Mouse (Mus musculus) kidney, adult 2 months (tissue): Measurements from ENCODE around the gene Dnah12. TPM values are rescaled to one million over a fixed set of nuclear protein-coding genes. Genes with fewer than 3 reads are reported as not detected.

Experiments
- DNase-seq: peaks from one replicate; pipeline ENCODE4 v3.0.0; 2021
- H3K27ac ChIP-seq: fragments of 200-500 bp; 2 replicates; pipeline ENCODE4 v1.5.1; 2012; ENCODE audit warnings: low read depth, low read length, control low read depth, inconsistent platforms; ENCODE audit not compliant: insufficient read depth
- H3K27me3 ChIP-seq: fragments of 200-500 bp; replicated peaks from 2 replicates; pipeline ENCODE4 v1.6.1; 2012; ENCODE audit warnings: mild to moderate bottlenecking, moderate library complexity, low read length, inconsistent platforms; ENCODE audit not compliant: control insufficient read depth, insufficient read depth
- H3K36me3 ChIP-seq: fragments of 200-500 bp; 2 replicates; pipeline ENCODE4 v1.6.1; 2012; ENCODE audit warnings: mild to moderate bottlenecking, moderate library complexity, low read length, inconsistent platforms; ENCODE audit not compliant: control insufficient read depth, insufficient read depth
- H3K4me1 ChIP-seq: fragments of 200-500 bp; 2 replicates; pipeline ENCODE4 v1.6.1; 2011; ENCODE audit warnings: low read length; ENCODE audit not compliant: control insufficient read depth, insufficient read depth
- H3K4me3 ChIP-seq: fragments of 200-500 bp; 2 replicates; pipeline ENCODE4 v1.5.1; 2011; ENCODE audit warnings: mild to moderate bottlenecking, low read depth, low read length, control low read depth; ENCODE audit not compliant: insufficient read depth
- CTCF ChIP-seq: fragments of 200-500 bp; conservative IDR thresholded peaks from 2 replicates; pipeline ENCODE4 v1.5.1; 2011; ENCODE audit warnings: low read depth, mild to moderate bottlenecking, control low read depth, low read length, moderate library complexity, mixed read lengths; ENCODE audit not compliant: insufficient read depth, insufficient read length
- POLR2A ChIP-seq: fragments of 200-500 bp; IDR thresholded peaks from one replicate; pipeline ENCODE4 v1.6.1; 2011; ENCODE audit warnings: low read depth, low read length, control low read depth
- WGBS: fragments of 180-500 bp; shearing (Covaris S2); methylation state at CpG from one replicate; pipeline ENCODE4 v1.1.7; 2018; 5-methylcytosine and 5-hydroxymethylcytosine counted together
- polyA plus RNA-seq: library from polyadenylated mRNA; depleted of rRNA; stranded (reverse); fragments of >200 nt; gene quantifications from 2 replicates; pipeline ENCODE4 v1.2.3, GENCODE M21; 2012; rRNA removed

The Dnah12 gene
- polyA plus RNA-seq, 1 experiment: 0.19 TPM

DNA sequence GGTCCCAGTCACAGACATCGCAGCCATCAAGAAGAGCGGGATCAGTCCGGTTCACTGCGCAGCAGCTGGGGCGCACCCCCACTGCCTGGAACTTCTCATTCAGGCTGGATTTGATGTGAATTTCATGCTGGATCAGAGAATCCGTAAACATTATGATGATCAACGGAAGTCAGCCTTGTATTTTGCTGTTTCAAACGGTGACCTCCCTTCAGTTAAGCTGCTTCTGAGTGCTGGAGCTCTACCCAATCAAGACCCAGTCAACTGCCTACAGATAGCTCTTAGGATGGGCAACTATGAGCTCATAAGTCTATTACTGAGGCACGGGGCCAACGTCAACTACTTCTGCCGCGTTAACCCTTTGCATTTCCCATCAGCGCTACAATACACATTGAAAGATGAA lies 218.8 kb downstream of the Dnah12 start:
- Histone ChIP-seq H3K4me3 (no peak overlapping the region), H3K4me1 (no peaks in the 10 kb centered on the region), H3K27me3 (no peaks in the 10 kb centered on the region), H3K36me3 (no peaks in the 10 kb centered on the region), H3K27ac (no peak overlapping the region)
- WGBS: 91% methylated on average over 13 of the region's 13 CpGs
- no peak for DNase-seq
- TF ChIP-seq POLR2A (no peak), CTCF (no peak)

DNA sequence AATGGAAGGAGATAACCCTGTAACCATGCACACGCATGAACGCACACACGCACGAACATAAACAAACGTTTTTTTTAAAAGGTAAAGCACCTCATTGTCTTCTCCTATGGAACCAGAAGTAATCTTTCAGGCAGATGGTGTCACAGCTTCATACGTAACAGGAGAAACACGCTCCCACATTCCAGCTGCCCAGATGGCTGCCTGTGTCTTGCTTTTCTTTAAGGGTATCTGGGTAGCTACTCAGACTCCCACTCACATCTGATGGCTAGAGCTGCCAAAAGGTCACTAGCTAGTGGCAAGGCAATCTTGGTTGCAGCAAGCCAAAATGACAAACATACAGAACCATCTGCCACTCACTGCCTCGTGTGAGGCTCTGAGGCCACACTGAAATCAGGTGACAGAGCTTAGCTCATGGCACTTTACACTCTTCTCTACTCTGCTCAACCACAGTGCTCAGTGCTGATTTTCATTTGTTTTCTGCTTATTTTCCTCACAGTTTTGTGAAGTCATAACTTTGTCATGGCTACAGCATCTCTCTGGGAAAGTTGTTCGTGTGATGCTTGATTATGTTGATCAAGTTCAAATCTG lies 220.7 kb downstream of the Dnah12 start:
- no peaks in the 10 kb centered on the region for H3K36me3 ChIP-seq
- TF ChIP-seq POLR2A (no peak), CTCF (no peak)
- 65% methylated on average over 9 of the region's 9 CpGs for WGBS

DNA sequence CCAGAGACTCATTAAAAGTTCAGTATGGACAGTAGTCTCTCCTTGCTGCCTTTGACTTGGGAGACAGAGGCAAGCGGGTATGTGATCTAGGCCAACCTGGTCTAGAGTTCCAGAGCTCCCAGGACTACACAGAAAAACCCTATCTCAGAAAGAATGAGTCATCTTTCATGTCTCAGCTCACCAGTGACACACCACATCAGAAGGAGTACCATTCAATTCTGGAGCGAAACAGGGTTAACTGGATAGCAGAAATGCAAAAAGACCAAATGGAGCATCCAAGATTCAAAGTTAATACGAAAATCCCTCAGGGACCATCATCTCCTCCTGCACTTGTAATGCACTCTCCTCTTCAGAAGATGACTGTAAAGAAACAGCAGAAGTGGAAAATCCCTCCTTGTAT lies 226.2 kb downstream of the Dnah12 start:
- WGBS: 99% methylated on average over 3 of the region's 3 CpGs

More for the DNA sequence above, 220.7 kb downstream of the Dnah12 start:
- no peaks in the 10 kb centered on the region for H3K27me3 ChIP-seq
- no peak overlapping the region for H3K27ac ChIP-seq
- DNase-seq: no peak
- no peaks in the 10 kb centered on the region for H3K4me1 ChIP-seq
- H3K4me3 ChIP-seq: no peak overlapping the region

DNA sequence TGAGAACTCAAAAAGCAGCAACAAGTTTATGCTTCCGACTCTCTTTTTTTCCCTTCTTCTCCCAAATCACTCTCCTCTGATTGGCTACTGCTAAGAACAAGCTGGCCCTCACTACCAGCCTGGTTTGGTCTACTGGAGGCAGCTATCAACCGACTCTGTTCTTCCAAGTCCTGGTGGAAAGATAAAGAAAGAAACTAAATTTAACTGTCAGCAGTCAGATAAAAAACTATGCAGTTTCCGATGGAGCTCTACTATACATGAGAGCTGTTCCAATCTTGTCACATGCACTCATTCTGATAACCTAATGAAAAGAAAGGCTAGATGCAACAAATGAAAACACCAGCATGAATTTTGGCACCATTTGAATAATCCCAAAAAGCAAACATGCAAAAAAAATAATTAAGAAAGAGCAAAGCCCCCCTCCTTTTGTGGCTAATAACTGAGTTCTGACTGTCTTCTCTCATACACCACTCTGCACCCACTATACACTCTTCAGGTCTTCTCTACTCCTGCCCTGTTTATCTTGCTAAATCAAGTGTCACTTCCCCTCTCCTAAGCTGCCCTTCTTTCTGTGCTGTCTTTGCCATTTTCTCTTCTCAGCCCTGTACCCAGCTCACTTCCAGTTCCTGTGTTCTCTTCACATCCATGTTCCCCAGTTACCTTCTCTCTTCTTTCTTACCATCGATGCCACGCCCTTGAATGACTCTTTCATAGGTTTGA lies 230.8 kb downstream of the Dnah12 start:
- no peak overlapping the region for H3K27ac ChIP-seq
- no peak overlapping the region for H3K4me3 ChIP-seq
- TF ChIP-seq CTCF (no peak), POLR2A (no peak)
- 91% methylated on average over 5 of the region's 5 CpGs for WGBS
- no peaks in the 10 kb centered on the region for H3K27me3 ChIP-seq
- H3K36me3 ChIP-seq: peaks cover 5% of the 10 kb centered on the region
- no peak for DNase-seq
- no peaks in the 10 kb centered on the region for H3K4me1 ChIP-seq

More for the DNA sequence above, 226.2 kb downstream of the Dnah12 start:
- Histone ChIP-seq H3K4me3 (no peak overlapping the region), H3K27me3 (no peaks in the 10 kb centered on the region), H3K36me3 (peaks cover 3% of the 10 kb centered on the region; the same call in 1 of the 2 replicates), H3K4me1 (no peaks in the 10 kb centered on the region), H3K27ac (no peak overlapping the region)
- TF ChIP-seq CTCF (no peak), POLR2A (no peak)
- no peak for DNase-seq

DNA sequence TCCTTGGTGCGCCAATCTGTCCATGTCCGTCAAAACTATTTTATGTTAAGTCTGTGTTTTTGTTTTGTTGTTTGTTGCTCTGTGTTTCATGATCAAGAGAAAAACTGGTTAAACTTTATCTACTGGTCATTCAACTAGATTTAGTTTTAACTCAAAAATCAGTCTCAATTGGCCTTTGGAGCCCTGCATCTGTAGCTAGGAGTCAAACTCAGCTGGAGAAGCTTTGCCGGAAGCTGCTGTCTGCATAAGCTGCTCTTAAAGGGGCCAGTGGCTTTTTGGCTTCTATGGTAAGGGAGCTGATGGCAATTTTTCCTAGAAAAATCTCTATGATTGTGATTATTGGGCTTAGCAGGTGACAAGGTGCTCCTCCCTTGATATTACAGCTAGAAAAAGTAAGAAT lies 241.8 kb downstream of the Dnah12 start:
- Histone ChIP-seq H3K27me3 (no peaks in the 10 kb centered on the region), H3K36me3 (no peaks in the 10 kb centered on the region), H3K4me1 (0 out of 2 replicates have a peak, but pooled peaks cover 2% of the 10 kb centered on the region), H3K27ac (peak overlapping the region; percentile 91), H3K4me3 (no peak overlapping the region)
- DNase-seq: peak; percentile 82
- TF ChIP-seq POLR2A: no peak
- 44% methylated on average over 3 of the region's 3 CpGs for WGBS

DNA sequence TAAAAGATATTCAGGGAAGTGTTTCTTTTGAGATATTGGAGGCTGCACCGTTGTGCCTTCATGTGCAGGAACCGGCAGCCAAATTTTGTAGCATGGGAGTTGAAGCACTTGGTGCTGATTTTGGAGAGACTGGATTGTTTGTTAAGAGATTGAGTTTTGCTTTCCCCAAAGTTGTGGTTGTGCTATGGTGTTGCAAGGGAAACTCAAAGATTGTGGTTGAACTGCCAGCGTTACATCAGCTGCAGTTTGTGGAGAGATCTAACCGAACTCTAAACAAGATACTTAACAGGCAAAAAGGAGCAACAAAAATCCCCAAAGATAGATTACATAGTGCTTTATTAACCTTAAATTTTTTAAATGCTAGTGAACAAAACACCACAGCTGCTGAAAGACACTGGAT lies 242.5 kb downstream of the Dnah12 start:
- TF ChIP-seq POLR2A (no peak), CTCF (no peak)
- H3K4me3 ChIP-seq: 0 out of 2 replicates have a peak overlapping the region, but pooled peaks have one; percentile 7
- no peaks in the 10 kb centered on the region for H3K36me3 ChIP-seq
- WGBS: 78% methylated on average over 4 of the region's 4 CpGs
- H3K4me1 ChIP-seq: 0 out of 2 replicates have a peak, but pooled peaks cover 2% of the 10 kb centered on the region
- peak; percentile 5 for DNase-seq
- 0 out of 2 replicates have a peak overlapping the region, but pooled peaks have one; percentile 45 for H3K27ac ChIP-seq
- H3K27me3 ChIP-seq: no peaks in the 10 kb centered on the region

Other genes starting within 250 kb of the Dnah12 start
- gene Slmap, start 158.3 kb upstream of the Dnah12 start, polyA plus RNA-seq: 19.3 and 20.0 TPM in 2 replicates
- 11.5 and 12.0 TPM in 2 replicates for gene Dennd6a, start 119.4 kb upstream of the Dnah12 start, polyA plus RNA-seq
- 96.1 and 120 TPM in 2 replicates for gene Arf4, start 55.2 kb upstream of the Dnah12 start, polyA plus RNA-seq
- gene Pde12, start 23.4 kb upstream of the Dnah12 start, polyA plus RNA-seq: 3.9 and 4.8 TPM in 2 replicates
- gene Asb14, start 201.3 kb downstream of the Dnah12 start, polyA plus RNA-seq: 0.12 and 0.81 TPM in 2 replicates